Comparison of ENCODE assay signal across 8 mouse cellular contexts in genomic region chr17:47671988-47672310, GRCm38 (mm10). TPM values are rescaled to one million over a fixed set of nuclear protein-coding genes. Genes with fewer than 3 reads are reported as not detected.
DNase-seq lines count a peak whose midpoint lies in the region; ATAC-seq and TF ChIP-seq lines count a peak whose summit lies in the region.

No protein-coding gene starts in this region.

- no peak overlapping the region for H3K27ac ChIP-seq in cerebellum, adult 2 months (ENCODE audit: insufficient read depth, low read length)
- no peak overlapping the region for H3K27ac ChIP-seq in lung, embryonic 16.5 days (ENCODE audit: low read length)
- H3K27ac ChIP-seq in limb, embryonic 11.5 days (replicated peaks; ENCODE audit: low read depth, low read length) = no peak overlapping the region
- no peak overlapping the region for H3K27ac ChIP-seq in small intestine, adult 2 months (ENCODE audit: insufficient read depth, low read depth, low read length)

- no peaks in the 10 kb centered on the region; the same call in 1 of the 2 replicates for H3K36me3 ChIP-seq in lung, embryonic 16.5 days (ENCODE audit: control insufficient read depth, insufficient read depth, low read length)
- peaks cover 2% of the 10 kb centered on the region; the same call in 1 of the 2 replicates for H3K36me3 ChIP-seq in limb, embryonic 11.5 days (ENCODE audit: control insufficient read depth, insufficient read depth, low read length)
- H3K36me3 ChIP-seq in small intestine, adult 2 months (ENCODE audit: control insufficient read depth, insufficient read depth, low read length) = peaks cover 3% of the 10 kb centered on the region; the same call in 1 of the 2 replicates

- no peak for TF ChIP-seq POLR2A in cerebellum, adult 2 months (IDR thresholded peaks at IDR 0.05; ENCODE audit: borderline replicate concordance, insufficient read depth, low read length)
- TF ChIP-seq POLR2A in small intestine, adult 2 months (IDR thresholded peaks at IDR 0.05; ENCODE audit: low read depth, low read length) = no peak

- no peaks in the 10 kb centered on the region; the same call in 1 of the 2 replicates for H3K4me1 ChIP-seq in cerebellum, adult 2 months (ENCODE audit: control insufficient read depth, insufficient read depth, low read length)
- peaks cover 10% of the 10 kb centered on the region for H3K4me1 ChIP-seq in lung, embryonic 16.5 days (replicated peaks; ENCODE audit: control insufficient read depth, insufficient read depth, low read length)
- H3K4me1 ChIP-seq in limb, embryonic 11.5 days (ENCODE audit: control insufficient read depth, insufficient read depth, low read length) = peaks cover 12% of the 10 kb centered on the region; the same call in 1 of the 2 replicates
- H3K4me1 ChIP-seq in small intestine, adult 2 months (ENCODE audit: control insufficient read depth, insufficient read depth, insufficient read length, low read length) = no peaks in the 10 kb centered on the region

- no peaks in the 10 kb centered on the region for H3K9me3 ChIP-seq in lung, embryonic 16.5 days (ENCODE audit: control insufficient read depth, low read length)
- H3K9me3 ChIP-seq in limb, embryonic 11.5 days (ENCODE audit: control insufficient read depth, low read length) = no peaks in the 10 kb centered on the region

- peak overlapping the region; percentile 89 for H3K4me2 ChIP-seq in lung, embryonic 16.5 days (ENCODE audit: low read depth, low read length)
- H3K4me2 ChIP-seq in limb, embryonic 11.5 days (ENCODE audit: low read depth, severe bottlenecking) = peak overlapping the region; percentile 90

- no peak for TF ChIP-seq CTCF in cerebellum, adult 2 months (IDR thresholded peaks at IDR 0.05; ENCODE audit: borderline replicate concordance, insufficient read depth, low read depth, low read length)
- TF ChIP-seq CTCF in small intestine, adult 2 months (IDR thresholded peaks at IDR 0.05; ENCODE audit: extremely low read depth, insufficient read length, insufficient replicate concordance, low read depth, low read length) = no peak

- peak; percentile 22 for ATAC-seq in lung, embryonic 16.5 days (ENCODE audit: low read depth)
- ATAC-seq in limb, embryonic 11.5 days (ENCODE audit: insufficient number of reproducible peaks, low FRiP score, low TSS enrichment, low read depth) = no peak

- WGBS in cerebellum, adult 2 months = 36% methylated on average over 14 of the region's 14 CpGs
- WGBS in lung, embryonic 16.5 days = 15% methylated on average over 14 of the region's 14 CpGs
- WGBS in limb, embryonic 11.5 days = 11% methylated on average over 14 of the region's 14 CpGs
- WGBS in small intestine, adult 2 months = 79% methylated on average over 14 of the region's 14 CpGs

- DNase-seq in cerebellum, adult 2 months = no peak
- no peak for DNase-seq in cerebellum, adult 9-10 months
- DNase-seq in lung, postnatal 14 days = no peak
- no peak for DNase-seq in limb, embryonic 11.5 days (ENCODE audit: low spot score)
- DNase-seq in thymus, postnatal 4 days = no peak
- DNase-seq in spleen, postnatal 36 days (ENCODE audit: low spot score in 2 of 2) = no peak

- peak overlapping the region; percentile 33 for H3K4me3 ChIP-seq in cerebellum, adult 2 months (replicated peaks; ENCODE audit: insufficient read depth, low read depth, low read length)
- H3K4me3 ChIP-seq in lung, embryonic 16.5 days (ENCODE audit: low read length) = peak overlapping the region; percentile 52
- peak overlapping the region; percentile 34 for H3K4me3 ChIP-seq in limb, embryonic 11.5 days (ENCODE audit: low read depth, low read length)
- peak overlapping the region; percentile 48 for H3K4me3 ChIP-seq in small intestine, adult 2 months (ENCODE audit: low read depth, low read length)

- no peaks in the 10 kb centered on the region for H3K27me3 ChIP-seq in cerebellum, adult 2 months (ENCODE audit: control insufficient read depth, insufficient read depth, low read length)
- H3K27me3 ChIP-seq in lung, embryonic 16.5 days (ENCODE audit: control insufficient read depth, insufficient read depth, low read depth, low read length) = peaks cover 8% of the 10 kb centered on the region; the same call in 1 of the 2 replicates
- peaks cover 2% of the 10 kb centered on the region; the same call in 1 of the 2 replicates for H3K27me3 ChIP-seq in limb, embryonic 11.5 days (ENCODE audit: control insufficient read depth, insufficient read depth, low read length)
- no peaks in the 10 kb centered on the region for H3K27me3 ChIP-seq in small intestine, adult 2 months (ENCODE audit: control insufficient read depth, insufficient read depth, low read length)

- peak overlapping the region; percentile 61 for H3K9ac ChIP-seq in lung, embryonic 16.5 days (ENCODE audit: low read length)
- H3K9ac ChIP-seq in limb, embryonic 11.5 days (ENCODE audit: low read length) = peak overlapping the region; percentile 55; the same call in 1 of the 2 replicates

RNA-seq across cellular contexts. Expression of gene Tomm6, which starts 16.2 kb away (rescaled TPM):
- polyA plus RNA-seq in cerebellum, adult 2 months (2012; rRNA removed) = 148 and 167 TPM in 2 replicates
- polyA plus RNA-seq in lung, embryonic 16.5 days (2015; fragmentation: Nextera tagmentation; extraction: Ambion mirVana) = 389 and 399 TPM in 2 replicates
- polyA plus RNA-seq in limb, embryonic 11.5 days (2014; fragmentation: Nextera tagmentation; extraction: Ambion mirVana) = 404 and 441 TPM in 2 replicates
- 41.1 and 59.0 TPM in 2 replicates for polyA plus RNA-seq in small intestine, adult 2 months (2012; rRNA removed)

RNA-seq across cellular contexts. Expression of gene Frs3, which starts 16.9 kb away (rescaled TPM):
- 46.5 and 51.3 TPM in 2 replicates for polyA plus RNA-seq in cerebellum, adult 2 months (2012; rRNA removed)
- polyA plus RNA-seq in lung, embryonic 16.5 days (2015; fragmentation: Nextera tagmentation; extraction: Ambion mirVana) = 5.1 TPM in 2 replicates
- 3.9 and 4.2 TPM in 2 replicates for polyA plus RNA-seq in limb, embryonic 11.5 days (2014; fragmentation: Nextera tagmentation; extraction: Ambion mirVana)
- polyA plus RNA-seq in small intestine, adult 2 months (2012; rRNA removed) = 7.1 and 13.1 TPM in 2 replicates

RNA-seq across cellular contexts. Expression of gene Gm21981, which starts 22.3 kb away (rescaled TPM):
- 6.6 and 7.0 TPM in 2 replicates for polyA plus RNA-seq in cerebellum, adult 2 months (2012; rRNA removed)
- 0.26 and 0.41 TPM in 2 replicates for polyA plus RNA-seq in lung, embryonic 16.5 days (2015; fragmentation: Nextera tagmentation; extraction: Ambion mirVana)
- polyA plus RNA-seq in limb, embryonic 11.5 days (2014; fragmentation: Nextera tagmentation; extraction: Ambion mirVana) = 0.95 and 1.3 TPM in 2 replicates
- 0.20 and 0.39 TPM in 2 replicates for polyA plus RNA-seq in small intestine, adult 2 months (2012; rRNA removed)

RNA-seq across cellular contexts. Expression of gene Prickle4, which starts 22.6 kb away (rescaled TPM):
- 1.5 and 2.4 TPM in 2 replicates for polyA plus RNA-seq in cerebellum, adult 2 months (2012; rRNA removed)
- 0.69 and 0.88 TPM in 2 replicates for polyA plus RNA-seq in lung, embryonic 16.5 days (2015; fragmentation: Nextera tagmentation; extraction: Ambion mirVana)
- 1.8 and 2.6 TPM in 2 replicates for polyA plus RNA-seq in limb, embryonic 11.5 days (2014; fragmentation: Nextera tagmentation; extraction: Ambion mirVana)
- 0.89 and 1.4 TPM in 2 replicates for polyA plus RNA-seq in small intestine, adult 2 months (2012; rRNA removed)

RNA-seq across cellular contexts. Expression of gene Usp49, which starts 41.5 kb away (rescaled TPM):
- polyA plus RNA-seq in cerebellum, adult 2 months (2012; rRNA removed) = 11.1 and 11.2 TPM in 2 replicates
- polyA plus RNA-seq in lung, embryonic 16.5 days (2015; fragmentation: Nextera tagmentation; extraction: Ambion mirVana) = 2.5 and 2.6 TPM in 2 replicates
- 4.7 and 6.7 TPM in 2 replicates for polyA plus RNA-seq in limb, embryonic 11.5 days (2014; fragmentation: Nextera tagmentation; extraction: Ambion mirVana)
- 2.3 and 4.6 TPM in 2 replicates for polyA plus RNA-seq in small intestine, adult 2 months (2012; rRNA removed)
